Mouse (Mus musculus): ENCODE measurements around the gene Oxct1.

The Oxct1 gene

GRCm38 (mm10) chr15:4100341-4100921, 74.2 kb downstream of the Oxct1 start:
- intact Hi-C loops (cut with DNase I) = no loop called here

- intact Hi-C loops (cut with DNase I) = no loop called here
These were observed 74.8 kb downstream of the Oxct1 start for GRCm38 (mm10) chr15:4101025-4101424.

GRCm38 (mm10) chr15:4104319-4104718, 78.1 kb downstream of the Oxct1 start:
- intact Hi-C loops (cut with DNase I) = no loop called here

GRCm38 (mm10) chr15:4105498-4105897, 79.3 kb downstream of the Oxct1 start:
- intact Hi-C loops (cut with DNase I) = no loop called here

GRCm38 (mm10) chr15:4119962-4120361, 93.8 kb downstream of the Oxct1 start:
- intact Hi-C loops (cut with DNase I) = no loop called here

DNA sequence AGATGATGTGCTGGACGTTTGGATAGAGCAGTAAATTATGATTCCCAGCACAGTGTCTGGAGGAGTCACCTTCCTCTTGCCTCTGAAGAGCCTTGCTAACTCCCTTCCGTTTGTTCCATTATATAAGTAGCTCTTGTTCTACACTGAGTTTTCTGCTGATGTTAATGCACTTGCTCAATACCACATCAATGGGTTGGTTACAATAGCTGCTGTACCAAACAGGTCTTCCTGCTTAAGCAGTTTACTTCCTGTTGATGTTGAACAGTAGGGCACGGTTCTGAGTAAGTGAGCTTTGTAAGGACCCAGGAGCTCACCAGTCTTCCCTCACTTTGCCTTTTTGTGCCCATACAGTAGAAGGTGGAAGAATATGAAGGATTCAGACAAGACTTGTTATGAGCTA, 98.5 kb downstream of the Oxct1 start:
- intact Hi-C loops (cut with DNase I) = no loop called here

GRCm38 (mm10) chr15:4138524-4138923, 112.3 kb downstream of the Oxct1 start:
- intact Hi-C loops (cut with DNase I) = no loop called here

GRCm38 (mm10) chr15:4139516-4139915, 113.3 kb downstream of the Oxct1 start:
- intact Hi-C loops (cut with DNase I) = no loop called here

GRCm38 (mm10) chr15:4145352-4145751, 119.2 kb downstream of the Oxct1 start:
- intact Hi-C loops (cut with DNase I) = no loop called here

DNA sequence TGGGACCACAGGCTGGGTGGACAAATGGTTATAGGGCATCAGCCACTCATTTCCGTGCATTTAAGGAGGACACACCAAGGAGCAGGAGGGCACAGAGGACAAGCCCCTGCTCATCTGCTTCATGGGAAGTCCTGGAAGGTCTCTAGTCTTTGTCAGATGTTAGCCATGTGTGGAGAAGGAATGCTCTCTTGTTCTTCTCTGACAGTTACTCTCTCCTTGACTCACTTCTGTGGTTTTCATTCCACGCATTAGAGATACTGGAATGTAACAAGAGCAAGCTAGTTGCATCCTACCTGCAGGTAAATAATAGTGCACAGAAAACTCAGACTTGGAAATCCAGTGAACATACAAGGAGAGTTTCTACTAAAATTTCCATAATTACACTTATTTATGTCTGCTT, 121.5 kb downstream of the Oxct1 start:
- intact Hi-C loops (cut with DNase I) = no loop called here

DNA sequence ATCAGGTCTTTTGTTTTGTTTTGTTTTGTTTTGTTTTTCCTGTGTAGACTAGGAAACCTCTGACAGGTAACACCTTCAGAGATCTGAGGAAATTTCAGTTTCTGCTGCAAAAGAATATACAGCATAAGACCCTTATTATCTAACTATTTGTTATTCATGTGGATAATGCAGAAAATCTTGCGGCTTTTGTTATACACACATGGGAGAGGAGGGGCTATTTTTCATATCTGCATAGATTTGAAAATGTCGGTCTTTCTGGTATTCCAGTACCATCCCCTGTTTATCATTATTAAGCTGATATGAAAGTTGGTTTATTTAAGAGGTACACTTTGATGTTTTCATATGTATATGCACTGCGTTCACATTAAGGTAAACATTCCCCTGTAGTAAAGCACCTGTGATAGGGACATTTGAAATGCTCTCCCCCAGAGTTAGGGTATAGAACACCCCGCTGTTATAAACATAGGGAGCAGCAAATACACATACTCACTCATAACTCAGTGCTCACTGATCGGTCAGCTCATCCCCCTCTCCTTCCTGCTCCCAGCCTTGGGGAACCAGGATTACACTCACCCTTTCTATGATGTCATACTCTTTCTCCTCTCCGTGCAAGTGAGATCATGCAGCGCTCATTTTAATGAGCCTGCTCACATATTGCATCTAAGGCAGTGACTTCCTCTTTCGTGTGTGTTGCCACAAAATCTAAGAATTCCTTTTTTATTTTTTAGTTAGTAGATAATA, 122.6 kb downstream of the Oxct1 start:
- intact Hi-C loops (cut with DNase I) = no loop called here

DNA sequence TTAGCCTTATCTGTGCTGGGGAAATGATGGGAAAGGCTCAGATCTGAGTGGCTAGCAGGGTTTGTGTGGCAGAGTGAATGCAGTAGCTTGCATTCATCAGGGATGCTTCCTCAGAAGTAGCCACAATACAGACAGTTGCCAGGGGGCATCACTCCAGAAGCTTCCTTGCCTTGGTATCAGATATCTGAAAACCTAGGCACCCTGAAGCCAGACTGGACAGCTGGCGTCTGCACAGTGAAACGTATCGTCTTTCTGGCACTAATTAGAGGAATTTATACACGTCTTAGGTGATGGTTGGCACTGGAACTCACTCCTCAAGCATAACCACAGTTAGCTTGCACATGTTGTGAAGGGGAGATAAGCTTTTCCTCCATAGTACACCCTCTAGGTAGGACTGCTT, 128.5 kb downstream of the Oxct1 start:
- intact Hi-C loops (cut with DNase I) = no loop called here

DNA sequence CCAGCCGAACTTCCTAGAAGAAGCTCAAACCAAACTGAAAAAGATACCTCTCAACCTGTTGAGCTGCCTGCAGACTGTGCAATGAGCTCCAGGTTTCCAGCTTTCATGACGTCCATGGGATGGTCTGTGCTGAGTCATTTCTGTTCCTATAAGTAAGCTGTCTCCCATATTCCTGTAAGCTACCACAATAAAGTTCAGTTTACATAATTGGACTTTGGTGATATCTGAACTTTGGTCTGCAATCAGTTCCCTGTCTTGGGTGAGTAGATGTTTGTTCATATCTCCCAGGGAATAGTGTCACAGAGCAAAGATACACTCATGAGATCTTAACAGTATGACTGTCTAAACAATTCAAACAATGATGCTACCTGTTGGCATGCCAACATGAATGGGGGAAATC, 141.8 kb downstream of the Oxct1 start:
- intact Hi-C loops (cut with DNase I) = no loop called here

- intact Hi-C loops (cut with DNase I) = no loop called here
These were observed 145.4 kb downstream of the Oxct1 start for GRCm38 (mm10) chr15:4171600-4171999.

- intact Hi-C loops (cut with DNase I) = no loop called here
These were observed 171.7 kb downstream of the Oxct1 start for GRCm38 (mm10) chr15:4197913-4198312.
